Mouse (Mus musculus): ENCODE measurements around the gene Raf1. TPM values are rescaled to one million over a fixed set of nuclear protein-coding genes. Genes with fewer than 3 reads are reported as not detected.

The Raf1 gene
- total RNA-seq, 2 experiments from 2014 or later, result 98.8 to 100 TPM

DNA sequence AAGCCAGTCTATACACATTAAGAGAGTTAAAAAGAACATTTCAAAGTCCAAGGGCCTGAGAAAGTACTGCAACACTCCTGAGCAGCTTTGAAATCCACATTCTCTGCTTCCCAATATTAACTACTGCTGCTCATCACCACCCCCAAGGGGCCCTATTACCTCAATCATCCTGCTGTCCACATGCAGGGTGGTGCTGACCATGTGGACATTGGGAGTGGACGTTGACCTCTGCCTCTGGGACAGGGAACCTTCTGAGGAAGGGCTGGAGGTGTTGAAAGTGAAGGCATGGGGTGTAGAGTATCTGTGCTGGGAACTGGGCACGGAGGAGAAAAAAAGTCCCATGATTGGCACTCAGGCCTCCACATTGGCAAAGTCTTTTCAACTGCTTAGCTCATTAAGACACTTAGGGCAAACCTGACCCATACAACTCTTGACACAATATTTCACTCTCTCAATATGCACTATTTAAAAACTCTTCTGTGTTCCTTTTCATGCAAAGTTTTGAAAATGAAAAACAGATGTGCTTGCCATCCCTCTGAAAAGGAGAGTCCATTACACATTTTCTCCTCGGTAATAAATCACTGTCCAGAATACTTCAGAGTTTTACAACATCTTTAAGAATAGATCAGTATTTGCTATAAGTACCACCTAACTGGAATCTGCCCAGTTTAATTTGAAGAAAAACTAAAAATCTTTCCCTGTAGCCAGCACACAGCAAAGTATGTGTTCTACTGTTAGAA, 45.2 kb downstream of the Raf1 start:
- no peak for DNase-seq (ENCODE audit: low spot score)
- intact Hi-C loops (cut with DNase I), result loop anchor here (5.0 kb wide), 1 partner anchor 86 kb away; no protein-coding TSS in a partner anchor

DNA sequence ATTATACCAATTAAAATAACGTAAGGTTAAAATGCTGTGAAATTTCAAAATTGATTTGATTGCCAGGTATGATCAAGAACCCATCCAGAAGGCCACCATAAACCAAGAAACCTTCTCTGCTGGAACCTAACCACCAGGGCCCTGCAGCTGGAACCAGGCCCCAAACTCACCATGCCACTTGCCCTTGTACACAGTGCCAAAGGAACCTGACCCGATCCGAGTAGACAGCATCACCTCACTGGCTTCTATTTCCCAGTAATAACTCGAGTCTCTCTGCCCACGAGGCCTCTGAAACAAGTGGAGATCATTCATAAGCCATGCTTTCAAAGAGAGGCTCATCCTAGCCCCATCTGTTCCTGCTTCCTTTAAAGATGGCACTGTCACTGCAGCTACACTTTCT, 50.3 kb downstream of the Raf1 start:
- DNase-seq (ENCODE audit: low spot score), result no peak
- intact Hi-C loops (cut with DNase I), result no loop called here

DNA sequence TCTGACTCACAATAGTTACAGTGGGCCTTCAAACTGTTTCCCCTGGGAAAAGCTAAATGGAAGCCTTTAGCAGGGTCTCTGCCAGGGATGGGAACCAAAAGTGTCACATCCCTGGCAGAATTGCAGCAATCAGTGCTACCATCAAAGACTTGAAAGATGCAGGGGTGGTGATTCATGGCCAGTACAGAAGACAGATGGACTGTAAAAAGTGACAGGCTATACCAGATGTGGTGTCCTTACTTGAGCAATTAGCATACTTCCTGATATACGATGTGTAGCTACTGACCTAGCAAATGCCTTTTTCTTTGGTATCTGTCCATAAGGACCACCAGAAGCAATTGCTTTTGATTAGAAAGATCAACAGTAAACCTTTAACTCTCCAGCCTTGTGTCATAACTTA, 55.5 kb downstream of the Raf1 start:
- intact Hi-C loops (cut with DNase I), result loop anchor here (5.0 kb wide), 1 partner anchor 56 kb away; the partner anchor contains the start of gene Raf1
- DNase-seq (ENCODE audit: low spot score), result no peak

DNA sequence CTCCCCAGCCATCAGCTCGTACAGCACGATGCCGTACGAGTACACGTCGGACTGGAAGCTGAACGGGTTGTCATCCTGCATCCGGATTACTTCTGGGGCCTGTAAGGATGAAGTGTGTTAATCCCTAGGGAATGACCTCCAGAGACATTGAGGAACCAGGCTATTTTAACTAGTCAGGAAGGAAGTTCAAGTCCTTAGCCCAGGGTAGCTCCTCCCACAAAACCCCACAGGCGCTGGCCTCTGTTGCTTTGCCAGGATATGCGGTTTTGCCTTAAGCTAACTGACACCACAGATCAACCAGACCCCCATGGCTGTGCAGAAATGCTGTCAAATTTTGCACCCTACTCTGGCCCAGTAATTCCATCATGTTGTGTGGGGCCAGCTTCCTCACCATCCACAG, 56.6 kb downstream of the Raf1 start:
- DNase-seq (ENCODE audit: low spot score), result no peak
- intact Hi-C loops (cut with DNase I), result loop anchor here (5.0 kb wide), 1 partner anchor 57 kb away; the partner anchor contains the start of gene Raf1

DNA sequence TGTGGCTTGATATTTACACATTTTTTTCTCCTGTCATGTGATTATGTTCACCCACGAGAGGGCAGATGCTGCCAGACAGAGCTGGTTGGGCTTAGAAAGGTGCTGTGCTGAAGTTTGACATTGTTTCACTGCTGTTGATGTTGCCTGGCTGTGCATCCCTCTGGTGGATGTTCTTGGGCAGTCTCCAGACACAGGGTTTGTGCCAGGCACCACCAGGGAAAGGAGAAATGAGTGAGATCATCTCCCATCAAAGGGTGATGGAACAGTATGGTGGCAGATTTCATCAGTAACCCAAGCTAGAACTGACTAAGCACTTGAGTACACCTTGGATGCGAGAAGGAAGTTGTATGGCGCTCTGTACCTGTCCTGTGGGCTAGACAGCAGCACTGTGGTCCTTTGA, 60.5 kb downstream of the Raf1 start:
- no peak for DNase-seq (ENCODE audit: low spot score)
- intact Hi-C loops (cut with DNase I), result no loop called here

DNA sequence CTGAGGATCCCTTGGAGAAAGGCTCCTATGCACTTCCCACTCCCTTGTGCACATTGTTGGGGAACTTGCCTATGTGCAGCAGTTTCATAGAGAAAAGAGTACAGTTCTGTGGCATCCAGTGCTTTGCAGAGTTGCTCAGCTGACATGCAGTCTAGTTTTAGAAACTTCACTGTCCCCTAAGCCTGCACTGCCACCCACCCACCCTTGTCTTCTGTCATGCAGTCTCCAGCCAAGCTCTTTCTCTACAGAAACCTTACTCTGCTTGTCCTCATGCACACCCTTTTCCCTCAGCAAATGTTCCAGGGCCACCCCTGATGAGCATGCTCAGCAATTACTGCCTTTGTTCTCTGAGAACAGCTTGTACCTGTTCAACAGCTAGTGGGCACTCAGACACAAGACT, 62.6 kb downstream of the Raf1 start:
- intact Hi-C loops (cut with DNase I), result no loop called here
- DNase-seq (ENCODE audit: low spot score), result no peak

DNA sequence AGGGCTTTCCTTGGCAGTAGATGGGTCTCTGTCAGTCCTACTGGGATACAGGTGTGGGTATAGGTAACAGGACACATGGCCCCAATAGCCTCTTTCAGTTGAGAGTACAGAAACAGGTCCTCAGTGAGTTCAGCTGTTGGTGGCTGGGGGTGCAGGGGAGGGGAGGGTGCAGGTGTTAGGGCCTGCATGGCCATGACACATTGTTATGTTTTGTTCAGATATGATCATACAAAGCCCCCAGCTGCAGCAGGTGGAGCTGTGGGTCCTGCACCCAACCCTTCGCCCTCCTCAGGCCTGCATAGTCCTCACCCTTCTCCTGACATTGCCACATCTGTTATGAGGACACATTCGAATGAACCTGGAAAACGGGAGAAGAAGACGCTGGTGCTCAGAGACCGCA, 66.1 kb downstream of the Raf1 start:
- intact Hi-C loops (cut with DNase I), result no loop called here
- DNase-seq (ENCODE audit: low spot score), result no peak

DNA sequence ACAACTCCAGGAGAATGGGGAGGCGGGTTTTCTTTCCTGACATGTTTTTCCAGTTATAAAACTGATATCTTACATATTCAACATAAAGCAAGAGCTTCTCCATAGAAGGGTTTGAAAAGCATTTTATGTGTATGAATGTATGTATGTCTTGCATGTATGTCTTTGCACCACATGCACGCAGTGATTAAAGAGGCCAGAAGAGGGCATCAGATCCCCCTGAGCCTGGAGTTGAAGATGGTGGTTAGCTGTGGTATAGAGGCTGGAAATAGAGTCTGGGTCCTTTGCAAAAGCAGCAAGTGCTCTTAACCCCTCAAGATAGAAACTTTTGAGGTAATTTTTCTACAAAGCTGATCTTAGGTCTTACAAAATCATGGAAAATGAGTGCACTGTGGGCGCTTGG, 67.3 kb downstream of the Raf1 start:
- no peak for DNase-seq (ENCODE audit: low spot score)
- intact Hi-C loops (cut with DNase I), result loop anchor here (5.0 kb wide), 2 partner anchors 193 to 382 kb away; partner anchors contain the start of gene Gm17482

DNA sequence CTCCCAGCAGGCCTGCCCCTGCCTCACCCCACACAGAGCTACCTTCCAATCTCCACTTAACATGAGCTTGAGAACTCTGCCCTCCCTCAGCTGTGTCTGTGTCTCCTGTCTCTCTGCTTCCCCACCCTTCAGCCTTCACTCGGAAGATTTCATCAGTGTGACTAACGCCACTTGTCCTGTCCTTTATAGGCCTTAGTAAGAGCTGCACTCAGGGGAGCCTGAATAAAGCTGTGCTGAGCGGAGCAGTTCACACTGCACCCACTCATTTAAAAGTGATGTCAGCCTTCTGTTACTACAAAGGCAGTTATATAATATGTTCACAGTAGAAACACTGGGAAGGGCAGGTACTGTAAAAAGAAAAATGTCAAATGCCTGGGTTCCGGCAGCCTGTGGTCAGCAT, 69.0 kb downstream of the Raf1 start:
- no peak for DNase-seq (ENCODE audit: low spot score)
- intact Hi-C loops (cut with DNase I), result loop anchor here (5.0 kb wide), 2 partner anchors 195 to 380 kb away; partner anchors contain the start of gene Gm17482

DNA sequence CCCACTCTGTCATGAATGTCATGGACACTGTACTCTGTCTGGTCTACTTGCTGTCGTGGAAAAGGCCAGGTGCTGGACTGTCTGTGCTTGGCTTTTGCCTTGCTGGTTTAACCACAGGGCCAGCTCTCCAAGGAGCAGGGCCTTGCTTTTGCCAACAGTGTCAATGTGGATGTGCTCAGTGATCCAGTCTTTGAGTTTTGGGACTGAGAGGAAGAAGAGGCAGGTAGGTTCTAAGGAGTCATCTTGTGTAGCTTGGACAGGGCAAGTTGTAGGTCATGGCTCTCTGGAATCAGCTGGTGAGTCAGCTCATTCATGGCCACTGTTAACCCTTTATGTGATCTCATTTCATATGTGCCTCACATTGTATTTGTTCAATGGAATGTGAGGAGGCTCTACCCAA, 70.0 kb downstream of the Raf1 start:
- intact Hi-C loops (cut with DNase I), result loop anchor here (5.0 kb wide), 2 partner anchors 196 to 379 kb away; partner anchors contain the start of gene Gm17482

DNA sequence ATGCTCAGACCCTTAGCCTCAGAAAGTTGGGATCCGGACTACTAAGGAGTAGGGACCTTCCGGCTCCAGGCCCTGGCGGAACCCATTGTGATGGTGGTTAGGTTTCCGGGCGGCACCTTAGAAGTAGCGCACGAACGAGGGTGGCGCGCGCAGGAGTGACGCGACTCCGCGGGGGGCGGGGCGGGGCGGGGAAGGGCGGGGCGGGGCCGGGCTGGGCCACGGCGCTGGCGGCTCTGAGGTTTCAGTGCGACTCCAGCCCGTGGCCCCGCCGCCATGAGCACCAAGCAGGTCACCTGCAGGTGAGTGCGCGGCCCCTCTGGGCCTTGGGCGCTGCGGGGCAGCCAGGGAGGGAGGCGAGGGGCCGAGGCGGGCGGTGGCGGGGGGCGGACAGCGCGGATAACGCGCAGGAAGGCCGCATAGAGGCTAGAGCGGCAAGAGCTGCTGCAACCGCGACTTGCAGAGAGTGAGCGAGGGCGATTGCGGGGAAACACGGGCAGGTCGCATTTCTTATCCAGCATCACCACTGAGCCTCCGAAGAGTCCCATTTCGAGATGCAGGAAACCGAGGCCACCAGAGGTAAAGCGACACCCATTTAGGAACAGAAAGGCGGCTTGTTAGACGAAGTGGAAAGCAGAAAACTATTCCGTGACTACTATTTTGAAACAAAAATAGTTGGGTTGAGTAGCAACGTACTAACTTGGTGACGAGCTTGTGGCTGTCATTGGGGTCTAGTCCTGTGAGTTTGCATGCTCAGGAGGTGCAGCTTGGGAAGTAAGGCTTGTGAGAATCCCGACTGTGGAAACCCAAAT, 74.5 kb downstream of the Raf1 start, which contains the start of gene Mkrn2:
Gene Mkrn2 (plus strand): TSS at position 188 of the 809 bp plus-strand sequence.
- intact Hi-C loops (cut with DNase I), result loop anchor here (5.0 kb wide), 1 partner anchor 75 kb away; the partner anchor contains the start of gene Raf1
- DNase-seq (ENCODE audit: low spot score), result peak; percentile 48

More for the DNA sequence above, 70.0 kb downstream of the Raf1 start:
- DNase-seq (ENCODE audit: low spot score), result no peak

DNA sequence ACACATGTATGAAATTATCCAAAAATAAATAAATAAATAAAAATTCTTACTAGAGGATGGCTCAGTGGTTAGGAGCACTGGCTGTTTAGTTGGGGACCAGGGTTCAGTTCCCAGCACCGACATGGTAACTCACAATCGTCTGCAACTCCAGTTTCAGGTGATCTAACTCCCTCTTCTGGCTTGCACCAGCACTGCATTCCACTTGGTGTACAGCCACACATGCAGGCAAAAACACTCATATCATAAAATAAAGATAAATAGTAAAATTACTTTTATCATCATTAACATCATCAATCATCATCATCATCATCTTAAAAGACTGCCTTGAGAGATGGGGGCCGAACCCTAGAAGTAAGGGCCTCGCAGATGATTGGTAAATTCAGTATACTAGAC, 75.1 kb downstream of the Raf1 start:
- intact Hi-C loops (cut with DNase I), result loop anchor here (5.0 kb wide), 1 partner anchor 76 kb away; the partner anchor contains the start of gene Raf1
- no peak for DNase-seq (ENCODE audit: low spot score)

DNA sequence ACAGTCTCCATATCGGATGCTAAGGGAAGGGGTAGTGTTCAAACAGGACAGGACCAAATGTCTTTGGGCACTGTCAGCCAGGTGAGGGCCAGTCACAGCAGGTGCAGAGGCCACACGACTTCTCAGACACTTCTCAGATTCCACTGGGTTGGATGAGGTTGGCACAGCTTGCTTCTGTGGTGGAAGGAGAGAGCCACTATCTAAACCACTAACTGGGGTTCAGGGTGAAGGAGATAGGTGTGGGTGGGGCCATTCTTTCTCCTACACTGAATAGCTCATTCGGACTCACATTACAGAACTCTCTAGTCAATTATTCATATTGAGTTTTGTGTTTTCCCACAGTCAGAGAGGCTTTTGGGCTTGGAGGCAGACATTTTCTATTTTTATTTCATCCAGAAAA, 80.8 kb downstream of the Raf1 start:
- intact Hi-C loops (cut with DNase I), result no loop called here
- no peak for DNase-seq (ENCODE audit: low spot score)

DNA sequence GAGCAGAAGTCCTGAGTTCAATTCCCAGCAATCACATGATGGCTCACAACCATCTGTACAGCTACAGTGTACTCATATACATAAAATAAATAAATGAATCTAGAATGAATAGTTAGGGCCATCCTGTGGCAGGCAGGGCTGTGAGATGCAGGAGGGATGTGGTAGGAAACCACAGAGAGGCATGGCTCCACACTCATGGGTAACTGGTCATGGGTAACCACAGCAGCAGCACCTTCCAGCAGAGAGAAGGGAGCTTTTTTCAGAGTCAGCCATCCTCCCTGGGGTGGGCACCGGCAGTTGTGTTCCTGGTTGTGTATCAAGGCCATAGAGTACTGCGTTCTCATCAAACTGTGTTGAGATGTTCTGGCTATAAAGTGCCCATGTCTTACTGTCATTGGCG, 82.0 kb downstream of the Raf1 start:
- no peak for DNase-seq (ENCODE audit: low spot score)
- intact Hi-C loops (cut with DNase I), result no loop called here

DNA sequence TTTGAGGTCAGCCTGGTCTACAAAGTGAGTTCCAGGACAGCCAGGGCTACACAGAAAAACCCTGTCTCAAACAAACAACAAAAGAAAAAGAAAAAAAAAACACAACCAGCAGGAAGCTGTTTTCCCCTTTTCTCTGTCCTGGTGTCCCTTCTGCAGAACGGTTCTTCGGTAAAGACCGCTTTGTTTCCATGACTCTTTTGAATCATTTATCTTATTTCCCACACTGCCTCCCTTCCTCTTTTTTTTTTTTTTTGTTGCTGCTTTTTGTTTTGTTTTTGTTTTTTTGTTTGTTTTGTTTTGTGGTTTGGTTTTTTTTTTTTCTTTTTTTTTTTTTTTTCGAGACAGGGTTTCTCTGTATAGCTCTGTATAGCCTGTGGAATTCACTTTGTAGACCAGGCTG, 83.2 kb downstream of the Raf1 start:
- no peak for DNase-seq (ENCODE audit: low spot score)
- intact Hi-C loops (cut with DNase I), result no loop called here

DNA sequence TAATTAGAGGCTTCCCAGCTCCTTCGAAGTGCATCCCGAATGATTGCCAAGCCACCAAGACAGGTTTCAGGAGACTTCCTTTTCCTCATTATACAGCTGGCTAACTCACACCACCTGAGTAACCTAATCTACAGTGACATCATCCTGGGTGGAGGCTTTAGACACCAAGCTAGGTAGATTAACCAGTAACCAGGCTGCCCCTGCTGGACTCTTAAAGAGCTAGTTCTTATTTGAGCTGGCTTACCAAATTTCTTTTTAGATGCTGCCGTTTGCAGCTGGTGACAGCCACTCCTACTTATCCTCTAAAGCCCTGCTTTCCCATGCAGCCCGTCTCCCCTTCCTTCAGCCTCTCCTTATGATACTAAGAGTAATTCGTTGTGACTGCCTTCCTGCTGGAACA, 84.0 kb downstream of the Raf1 start, which contains the start of gene Mkrn2os:
Gene Mkrn2os (minus strand): TSS at position 119 of the 400 bp plus-strand sequence.
- intact Hi-C loops (cut with DNase I), result no loop called here
- no peak for DNase-seq (ENCODE audit: low spot score)

DNA sequence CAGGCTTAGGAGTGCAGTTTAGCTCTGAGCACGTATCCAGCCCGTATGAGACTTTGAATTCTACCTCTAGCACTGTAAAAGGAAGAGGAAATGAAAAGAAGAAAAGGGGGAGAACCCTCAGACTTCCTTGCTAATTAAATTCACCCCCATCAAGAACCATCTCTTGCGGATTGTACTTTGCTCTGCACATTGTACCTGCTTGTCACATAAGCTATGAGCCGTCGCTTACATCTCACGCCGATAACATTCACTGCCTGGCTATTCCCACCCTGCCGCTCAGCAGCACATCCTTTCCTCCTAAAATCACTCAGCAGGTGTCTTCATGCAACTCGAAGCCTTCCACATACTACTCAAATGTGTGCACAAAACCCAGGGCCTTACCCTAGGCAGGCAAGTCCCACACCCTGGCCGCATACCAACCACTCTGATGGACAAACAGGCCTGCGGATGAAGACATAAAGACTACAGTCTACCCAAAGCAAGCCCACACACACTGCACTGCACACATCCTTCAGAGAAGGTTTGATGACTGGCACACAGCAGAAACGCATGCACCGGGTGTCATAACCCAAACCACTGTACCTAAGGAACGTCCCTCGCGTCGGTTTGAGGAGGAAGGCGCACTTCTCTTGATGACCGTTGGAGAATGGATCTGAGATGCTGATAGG, 84.6 kb downstream of the Raf1 start:
- intact Hi-C loops (cut with DNase I), result no loop called here
- no peak for DNase-seq (ENCODE audit: low spot score)

DNA sequence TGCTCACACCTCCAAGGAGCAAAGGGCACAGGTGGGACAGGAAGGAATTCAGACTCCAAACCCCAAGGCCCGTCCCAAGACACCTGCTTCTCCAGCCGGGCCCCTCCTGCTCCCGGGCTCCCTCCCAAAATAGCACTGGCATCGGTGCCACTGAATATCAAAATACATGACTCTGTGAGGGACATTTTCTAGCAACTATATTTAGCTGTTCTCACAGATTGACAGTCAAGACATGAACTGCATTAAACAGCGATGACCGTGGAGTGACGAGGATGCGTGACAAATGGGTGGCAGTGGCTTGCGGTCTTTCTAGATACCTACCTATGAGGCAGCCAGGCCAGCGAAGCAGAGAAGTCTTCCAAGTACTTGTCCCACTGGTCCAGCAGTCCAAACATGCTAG, 90.1 kb downstream of the Raf1 start:
- no peak for DNase-seq (ENCODE audit: low spot score)
- intact Hi-C loops (cut with DNase I), result no loop called here

DNA sequence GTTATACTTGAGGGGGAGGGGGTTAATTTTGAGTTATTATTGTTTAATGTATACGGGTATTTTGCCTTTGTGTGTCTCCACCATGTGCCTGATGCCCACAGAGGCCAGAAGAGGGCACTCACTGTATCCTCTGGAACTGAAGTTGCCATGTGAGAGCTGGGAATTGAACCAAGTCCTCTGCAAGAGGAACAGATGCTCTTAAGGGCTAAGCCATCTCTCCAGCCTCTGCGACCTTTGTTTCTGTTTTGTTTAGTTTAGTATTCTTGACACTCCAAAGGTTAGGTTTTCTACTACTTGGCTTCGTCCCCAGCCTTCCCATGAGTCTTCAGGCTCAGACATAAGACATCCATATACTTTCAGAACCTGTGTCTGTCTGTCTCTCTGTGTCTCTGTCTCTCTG, 92.3 kb downstream of the Raf1 start:
- no peak for DNase-seq (ENCODE audit: low spot score)
- intact Hi-C loops (cut with DNase I), result no loop called here

DNA sequence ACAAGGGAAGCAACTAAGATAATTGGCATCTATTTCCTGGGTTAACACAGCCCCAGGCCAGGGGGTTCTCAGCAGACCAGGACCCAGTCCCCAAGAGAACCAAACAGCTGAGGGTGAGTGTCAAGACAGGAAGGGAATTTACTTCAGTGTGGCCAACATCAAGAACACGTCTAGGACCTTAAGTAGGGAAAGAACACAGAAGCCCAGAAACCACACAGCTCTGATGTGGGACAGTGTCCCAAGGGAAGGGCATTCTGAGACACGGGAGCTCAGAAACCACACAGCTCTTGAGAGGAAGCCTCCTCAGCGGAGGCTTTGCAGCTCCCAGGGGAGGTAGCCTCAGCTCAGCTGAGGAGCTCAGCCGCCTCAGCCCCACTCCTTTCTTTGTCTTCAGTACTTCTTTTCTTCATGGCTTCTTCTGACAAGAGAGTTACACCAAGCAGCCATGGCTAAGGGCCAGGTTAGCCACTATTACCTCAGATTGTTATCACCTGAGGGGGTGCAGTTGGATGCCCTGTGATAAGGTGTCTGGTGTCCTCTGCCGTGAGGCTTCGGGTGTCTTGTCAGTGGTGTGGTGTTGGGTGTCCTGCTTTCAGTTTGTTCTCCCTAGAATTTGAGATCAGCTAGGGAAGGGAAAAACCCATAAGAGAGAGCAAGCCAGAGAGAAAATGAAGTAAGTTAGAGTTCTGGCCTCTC, 92.9 kb downstream of the Raf1 start:
- intact Hi-C loops (cut with DNase I), result no loop called here
- DNase-seq (ENCODE audit: low spot score), result no peak

Measured in heart, postnatal 25 days (tissue).